Mouse (Mus musculus) cerebellum, postnatal 36 days (tissue): ENCODE data around the gene Fbxl5.

Source experiments
- DNase-seq, 2 experiments: peaks; one replicate each; pipeline ENCODE4 v3.0.0; 2021 to 2022; ENCODE audit warnings: mixed read lengths in 2 of 2

Gene Fbxl5

GRCm38 (mm10) chr5:43826883-43827282 lies 5.4 kb upstream of the Fbxl5 start:
- no peak for DNase-seq

GRCm38 (mm10) chr5:43824580-43824979 lies 3.1 kb upstream of the Fbxl5 start:
- DNase-seq = no peak

- DNase-seq = no peak
Observed at GRCm38 (mm10) chr5:43822824-43823223, 1.4 kb upstream of the Fbxl5 start.

DNA sequence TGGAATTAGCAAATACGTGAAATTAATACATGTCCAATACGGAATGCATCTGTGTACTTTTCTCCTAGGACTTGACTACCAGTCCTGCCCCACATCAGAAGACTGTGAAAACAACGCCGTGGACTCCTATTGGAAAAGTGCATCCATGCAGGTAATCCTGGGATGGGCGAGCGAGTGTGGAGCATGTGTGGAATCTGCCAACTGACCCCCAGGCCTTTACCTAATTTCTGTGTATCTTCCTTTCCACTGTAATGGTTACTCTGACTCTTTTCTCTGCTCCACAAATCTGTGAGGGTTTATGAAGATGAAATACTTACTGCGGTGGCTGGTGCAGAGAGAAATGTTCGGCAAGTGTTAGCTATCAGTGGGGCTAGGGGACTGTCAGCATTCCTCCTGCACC lies 761 bp upstream of the Fbxl5 start:
- no peak for DNase-seq

DNA sequence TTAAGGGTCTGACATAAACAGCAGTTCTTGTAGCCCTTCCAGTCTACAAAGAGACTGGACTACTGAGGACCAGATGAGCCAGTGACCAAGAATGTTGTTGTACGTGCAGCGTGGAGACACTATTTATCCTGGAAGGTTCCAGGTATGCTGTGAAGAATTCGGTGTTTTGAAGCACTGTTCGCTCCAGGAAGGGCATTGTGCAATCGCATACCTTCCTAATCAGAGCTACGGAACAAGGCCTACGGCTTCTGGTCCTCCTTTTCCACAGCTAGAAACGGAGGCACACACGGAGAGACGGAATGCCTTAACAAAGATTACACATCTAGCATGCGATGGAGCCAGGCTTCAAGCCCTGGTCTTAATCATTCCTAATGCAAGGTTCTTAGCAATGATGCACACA lies 653 bp downstream of the Fbxl5 start:
- no peak for DNase-seq

GRCm38 (mm10) chr5:43818695-43819094 lies 2.7 kb downstream of the Fbxl5 start, which contains the start of gene Bst1:
Gene Bst1 (plus strand): TSS chr5:43818885.
- no peak for DNase-seq

DNA sequence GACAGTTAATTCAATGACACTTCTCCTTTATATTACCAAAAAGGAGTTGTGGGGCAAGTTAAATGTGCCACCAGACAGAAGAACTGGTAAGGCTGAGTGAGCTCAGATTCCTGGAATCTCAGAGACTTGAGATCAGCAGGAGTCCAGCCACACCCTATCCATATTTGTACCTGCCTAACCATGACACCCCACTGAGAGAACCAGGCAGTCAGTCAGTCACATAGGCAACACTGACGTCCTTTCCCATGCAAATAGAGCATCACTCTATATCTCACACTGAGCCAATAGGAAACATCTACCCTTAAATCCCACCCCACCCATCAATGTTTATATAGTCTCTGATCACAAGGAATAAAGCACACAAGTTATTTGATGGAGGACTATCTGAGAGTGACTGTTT lies 5.7 kb downstream of the Fbxl5 start:
- DNase-seq = no peak

GRCm38 (mm10) chr5:43814536-43814935 lies 6.9 kb downstream of the Fbxl5 start:
- DNase-seq = no peak

DNA sequence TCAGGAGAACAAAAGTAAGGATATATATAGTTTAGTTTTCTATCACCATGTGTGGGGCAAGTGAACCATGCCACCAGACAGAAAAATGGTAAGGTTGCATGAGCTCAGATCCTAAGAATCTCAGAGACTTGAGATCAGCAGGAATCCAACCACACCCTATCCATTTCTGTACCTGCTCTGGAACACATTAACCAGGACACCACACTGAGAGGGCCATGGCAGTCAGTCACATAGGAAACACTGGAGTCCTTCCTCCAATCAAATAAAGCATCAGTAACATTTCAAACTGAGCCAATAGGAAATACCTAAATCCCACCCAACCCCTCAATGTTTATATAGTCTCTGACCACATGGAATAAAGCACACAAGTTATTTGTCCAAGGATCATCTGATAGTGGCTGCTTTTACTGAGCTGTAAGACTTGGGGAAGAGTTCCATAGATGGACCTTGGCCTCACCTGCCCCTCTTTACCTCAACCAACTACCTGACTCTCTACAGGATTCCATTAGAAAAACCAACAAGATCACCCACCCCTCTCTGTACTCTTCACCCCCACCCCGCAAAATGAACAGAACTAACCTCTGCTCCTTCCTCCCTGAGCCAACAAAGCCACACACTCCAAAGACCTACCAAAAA lies 10.9 kb downstream of the Fbxl5 start:
- DNase-seq = no peak

DNA sequence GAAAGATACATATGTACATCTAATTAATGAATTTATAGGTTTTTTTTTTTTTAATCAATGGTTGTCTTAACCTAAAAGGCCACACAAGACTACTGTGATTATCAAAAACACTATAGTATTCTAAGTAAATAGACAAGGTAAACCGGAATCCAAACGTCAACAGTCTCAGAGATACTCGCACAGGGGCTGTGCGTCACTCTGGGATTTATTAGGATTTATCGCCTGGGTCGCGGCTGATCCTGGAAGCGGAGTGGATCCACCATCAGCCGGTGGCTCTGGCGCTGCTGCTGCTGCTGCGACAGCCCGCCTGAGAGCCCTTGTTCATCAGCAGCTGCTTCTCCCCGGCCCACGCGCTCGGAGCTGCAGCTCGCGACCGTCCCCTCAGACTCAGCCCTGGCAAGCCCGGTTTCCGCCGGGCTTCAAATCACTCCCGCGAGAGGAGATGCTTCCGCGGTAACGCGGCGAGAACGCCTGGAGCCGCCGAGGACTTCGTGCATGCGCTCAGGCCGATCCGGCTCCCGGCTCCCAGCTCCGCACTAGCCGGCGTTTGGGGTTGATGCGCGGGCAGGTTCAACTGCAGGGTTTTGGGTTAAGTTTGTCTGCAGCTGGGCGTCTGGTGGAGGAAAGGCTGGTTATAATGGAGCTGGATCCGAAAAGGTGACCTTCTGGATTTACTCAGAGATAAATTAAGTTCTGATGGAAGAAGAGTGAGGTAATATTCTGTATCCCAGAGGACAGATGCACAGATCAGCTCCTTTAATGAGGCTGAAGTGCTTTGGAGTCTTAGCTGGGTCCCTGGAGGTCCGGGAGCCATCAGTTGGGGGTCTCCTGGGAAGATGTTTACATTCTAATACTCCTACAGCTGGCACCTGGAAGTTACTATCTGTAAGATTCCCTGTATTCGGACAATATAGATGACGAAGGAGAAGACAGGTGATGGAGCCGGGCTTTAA lies 13.4 kb downstream of the Fbxl5 start:
- DNase-seq = peak; percentile 59 to 69

- no peak for DNase-seq
Observed at GRCm38 (mm10) chr5:43806914-43807313, 14.5 kb downstream of the Fbxl5 start.

DNA sequence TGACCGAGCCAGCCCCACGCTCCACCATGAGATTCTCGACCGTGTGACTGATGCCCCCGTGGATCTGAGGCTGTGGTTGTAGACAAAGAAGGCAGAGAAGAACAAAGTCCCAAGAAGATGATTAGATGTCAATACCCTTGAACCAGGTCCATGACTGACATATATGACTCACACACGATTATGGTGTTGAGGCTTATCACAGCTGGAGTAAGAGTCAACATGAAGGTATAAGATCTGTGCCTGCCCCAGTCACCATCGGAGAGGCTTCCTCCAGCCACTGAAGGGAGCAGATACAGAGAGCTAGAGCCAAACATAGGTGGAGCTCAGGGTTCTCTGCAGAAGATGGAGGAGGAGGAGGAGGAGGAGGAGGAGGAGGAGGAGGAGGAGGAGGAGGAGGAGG lies 15.1 kb downstream of the Fbxl5 start:
- no peak for DNase-seq

DNA sequence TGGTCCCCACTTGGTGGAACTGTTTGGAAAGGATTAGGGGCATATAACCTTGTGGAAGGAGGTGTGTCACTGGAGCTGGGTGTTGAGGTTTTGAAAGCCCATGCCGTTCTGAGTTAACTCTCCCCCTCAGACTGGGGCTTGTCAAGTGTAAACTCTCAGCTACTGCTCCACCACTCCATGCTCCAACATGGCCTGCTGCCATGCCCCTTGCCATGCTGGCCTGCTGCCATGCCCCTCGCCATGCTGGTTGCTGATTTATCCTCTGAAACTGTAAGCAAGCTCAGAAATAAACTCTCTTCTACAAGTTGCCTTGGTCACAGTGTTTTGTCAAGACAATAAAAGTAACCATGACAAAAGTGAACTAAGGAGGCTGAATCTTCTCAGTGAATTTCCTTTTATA lies 16.0 kb downstream of the Fbxl5 start:
- no peak for DNase-seq

- no peak for DNase-seq
Observed at GRCm38 (mm10) chr5:43801798-43802197, 19.6 kb downstream of the Fbxl5 start.

DNA sequence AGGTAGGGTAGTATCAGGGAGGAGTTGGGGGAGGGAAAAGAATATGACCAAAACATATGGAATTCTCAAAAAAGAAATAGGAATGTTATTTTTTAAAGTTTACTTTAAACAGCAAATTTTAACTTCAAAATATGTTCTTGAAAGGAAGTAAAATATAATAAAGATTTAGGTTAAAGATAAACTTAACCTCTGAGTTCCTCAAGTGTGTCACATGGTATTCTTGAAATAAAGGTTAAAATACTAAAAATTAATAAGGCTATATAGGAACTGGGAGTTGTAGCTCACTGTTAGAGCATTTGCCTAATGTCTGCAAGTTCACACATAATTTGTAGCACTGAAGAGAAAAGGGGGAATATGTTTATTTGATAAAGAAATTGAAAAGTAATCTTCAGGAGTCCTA lies 20.2 kb downstream of the Fbxl5 start:
- no peak for DNase-seq

DNA sequence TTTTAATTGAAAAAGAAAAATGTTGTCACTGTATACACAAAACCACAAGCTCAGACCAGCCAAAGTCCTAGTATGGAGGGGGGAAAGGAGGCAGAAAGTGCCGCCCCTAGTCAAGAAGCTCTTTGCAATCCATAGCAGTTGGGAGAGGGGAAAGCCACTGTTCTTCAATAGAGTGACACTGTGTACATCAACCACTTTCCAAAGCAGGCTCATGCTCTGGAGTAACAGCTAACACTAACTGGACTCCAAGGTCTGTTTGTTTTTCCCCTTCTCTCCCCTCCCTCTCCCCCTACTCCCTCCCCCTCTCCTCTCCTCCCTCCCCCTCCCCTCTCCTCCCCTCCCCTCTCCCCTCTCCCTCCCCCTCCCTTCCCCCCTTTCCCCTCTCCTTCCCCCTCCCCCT lies 20.7 kb downstream of the Fbxl5 start:
- no peak for DNase-seq

GRCm38 (mm10) chr5:43799530-43799929 lies 21.9 kb downstream of the Fbxl5 start:
- no peak for DNase-seq

DNA sequence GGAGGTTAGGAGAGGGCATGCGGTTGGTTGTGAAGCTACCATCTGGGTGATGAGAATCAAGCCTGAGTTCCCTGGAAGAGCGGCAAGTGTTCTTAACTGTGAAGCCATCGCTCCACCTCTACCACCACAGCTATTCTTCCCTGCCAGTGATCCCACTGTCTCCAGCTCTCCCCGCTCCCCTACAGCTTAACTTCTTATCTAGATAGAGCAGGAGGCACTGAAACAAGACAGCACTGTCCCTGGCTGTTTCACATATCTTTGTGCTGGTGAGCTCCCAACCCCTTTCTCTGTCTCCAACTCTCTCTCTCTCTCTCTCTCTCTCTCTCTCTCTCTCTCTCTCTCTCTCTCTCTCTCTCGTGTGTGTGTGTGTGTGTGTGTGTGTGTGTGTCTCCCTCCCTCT lies 29.1 kb downstream of the Fbxl5 start:
- DNase-seq = no peak

DNA sequence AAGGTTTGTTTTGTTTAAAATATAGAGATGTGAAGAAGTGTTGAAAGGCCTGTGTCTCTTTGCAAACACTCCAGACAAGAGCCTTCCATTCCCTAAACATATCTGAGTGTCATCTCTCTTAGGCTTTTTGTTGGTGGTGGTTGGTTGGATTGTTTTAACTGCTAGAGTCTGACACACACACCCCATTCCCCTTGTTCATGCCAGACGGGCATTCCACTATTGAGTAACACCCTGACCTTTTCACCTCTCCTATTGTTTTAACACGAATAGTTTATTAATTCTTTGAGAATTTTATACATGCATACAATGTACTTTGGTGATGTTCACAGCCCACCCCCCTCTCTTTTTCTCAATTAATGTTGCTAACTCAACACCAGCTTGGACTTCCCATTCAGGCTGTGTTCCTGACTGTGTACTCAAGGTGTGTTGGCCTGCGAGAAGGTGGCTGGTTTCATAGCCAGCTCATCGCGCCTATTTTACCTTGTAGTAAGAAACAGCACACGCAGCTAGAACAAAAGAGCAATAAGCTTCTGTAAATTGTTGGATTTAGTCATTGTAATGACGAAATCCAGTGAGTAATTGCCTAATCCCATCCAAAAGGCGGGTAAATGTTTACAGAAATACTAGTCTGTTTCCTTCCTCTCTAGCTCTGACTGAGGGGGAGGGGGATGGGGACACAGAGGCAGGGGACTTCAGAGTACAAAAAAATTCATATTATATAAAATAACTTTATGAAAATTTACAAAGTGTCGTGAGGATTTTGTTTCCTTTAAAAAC lies 33.3 kb downstream of the Fbxl5 start:
- no peak for DNase-seq

DNA sequence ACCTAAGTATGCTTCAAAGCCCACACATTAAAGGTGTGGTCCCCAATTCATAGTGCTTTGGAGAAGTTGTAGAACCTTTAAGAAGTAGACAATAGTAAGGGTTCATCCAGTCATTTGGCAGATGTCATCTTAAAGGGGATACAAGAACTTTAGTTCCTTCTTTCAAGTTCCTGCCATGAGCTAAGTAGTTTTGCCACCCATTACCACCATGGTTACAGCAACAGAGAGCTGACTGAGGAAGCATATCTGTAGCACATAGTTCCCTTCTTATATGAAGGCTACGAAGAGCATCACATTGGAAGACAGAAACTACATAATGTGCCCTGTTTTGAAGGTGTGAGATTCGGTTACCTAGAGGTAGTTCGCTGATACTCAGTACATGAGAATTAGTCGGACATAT lies 34.8 kb downstream of the Fbxl5 start:
- no peak for DNase-seq

DNA sequence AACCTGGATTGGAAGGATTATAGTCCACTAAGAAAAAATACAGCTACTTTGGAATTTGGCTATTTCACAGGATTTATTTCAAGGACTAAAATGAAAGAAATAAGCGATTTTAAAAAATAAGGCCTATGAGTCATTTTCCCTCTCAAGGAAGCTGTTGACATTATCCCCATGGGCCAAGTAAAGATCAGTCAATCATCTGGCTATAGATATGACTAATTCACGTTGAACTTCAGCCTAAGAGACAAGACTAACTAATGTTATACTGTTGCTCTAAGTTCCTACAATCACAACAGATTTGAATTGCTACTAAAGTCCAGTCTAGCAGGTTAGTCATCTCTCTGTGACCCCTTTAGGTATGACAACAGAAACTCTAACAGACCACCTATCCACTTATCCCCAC lies 37.4 kb downstream of the Fbxl5 start:
- DNase-seq = no peak

GRCm38 (mm10) chr5:43781977-43782930 lies 39.2 kb downstream of the Fbxl5 start:
- peak; percentile 81 to 83 for DNase-seq
